Mouse (Mus musculus) urinary bladder, postnatal 36 days (tissue): ENCODE measurements around the gene Mrpl33.
A peak's percentile ranks its signal among the peaks of the same experiment; 100 is the strongest.
"Not testable (repeated sequence)": the region's sequence is repeated elsewhere in the genome, so short reads cannot be mapped to it uniquely, and the experiment has no call there.

ENCODE experiments used
- DNase-seq, 2 experiments: peaks; one replicate each; pipeline ENCODE4 v3.0.0; 2022; ENCODE audit warnings: low spot score in 2 of 2, mixed read lengths in 1 of 2

Mrpl33 gene

GRCm38 (mm10) chr5:31595868-31596267 lies 867 bp upstream of the Mrpl33 start:
- DNase-seq = no peak

DNA sequence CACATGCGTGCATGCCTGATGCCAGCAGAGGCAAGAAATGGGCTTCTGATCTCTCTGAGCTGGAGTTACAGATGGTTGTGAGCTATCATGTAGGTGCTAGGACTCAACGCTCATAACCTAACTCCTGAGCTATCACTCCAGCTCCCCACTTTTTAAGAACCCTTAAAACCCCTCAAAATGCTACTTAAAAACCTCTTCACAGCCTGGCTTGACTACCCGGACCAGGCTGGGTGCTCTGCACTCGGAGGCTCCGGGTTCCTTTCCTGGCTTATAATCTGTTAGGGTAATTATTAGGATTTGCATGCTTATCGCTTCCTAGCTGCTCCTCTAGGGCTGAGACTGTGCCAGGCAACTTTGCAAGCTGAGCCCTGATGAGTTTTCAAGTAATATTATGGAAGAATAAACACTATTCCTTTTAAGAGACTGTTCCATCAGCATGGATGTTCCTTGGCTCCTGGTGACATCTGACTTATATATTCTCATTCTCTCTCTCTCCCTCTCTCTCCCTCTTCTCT lies 752 bp downstream of the Mrpl33 start:
- no peak for DNase-seq

DNA sequence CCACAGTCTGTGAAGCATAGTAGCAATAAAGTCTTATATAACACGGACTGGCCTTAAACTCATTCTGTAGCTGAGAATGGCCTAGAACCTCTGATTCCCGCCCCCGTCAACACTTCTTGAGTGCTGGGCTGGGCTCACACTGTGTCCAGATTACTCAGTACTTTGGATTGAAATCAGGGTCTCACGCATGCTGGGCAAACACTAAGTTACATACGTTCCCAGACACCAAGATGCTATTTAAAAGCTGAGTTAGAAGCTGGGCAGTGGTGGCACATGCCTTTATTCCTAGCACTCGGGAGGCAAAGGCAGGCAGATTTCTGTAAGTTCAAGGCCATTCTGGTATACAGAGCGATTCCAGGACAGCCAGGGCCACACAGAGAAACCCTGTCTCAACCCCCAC lies 1.4 kb downstream of the Mrpl33 start:
- DNase-seq = no peak

DNA sequence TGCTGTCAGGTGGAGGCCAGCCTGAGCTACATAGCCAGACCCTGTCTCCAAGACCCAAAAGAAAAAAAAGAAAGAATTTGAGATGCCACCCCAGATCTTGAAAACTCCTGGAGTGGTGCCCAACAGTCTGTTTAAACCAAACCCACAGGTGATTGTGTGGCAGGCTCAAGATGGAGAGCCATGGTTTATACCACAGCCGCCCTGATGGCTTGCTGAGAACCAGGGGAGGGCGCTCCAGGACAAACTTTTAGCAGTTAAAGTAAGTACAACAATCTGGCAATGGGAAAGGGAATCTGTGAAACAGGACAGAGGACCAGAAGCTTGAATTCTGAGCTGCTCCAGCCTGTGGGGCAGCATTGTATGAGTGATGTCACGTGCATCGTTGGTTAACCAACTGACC lies 1.8 kb downstream of the Mrpl33 start:
- DNase-seq = peak in 1 of 2 experiments; percentile 54

DNA sequence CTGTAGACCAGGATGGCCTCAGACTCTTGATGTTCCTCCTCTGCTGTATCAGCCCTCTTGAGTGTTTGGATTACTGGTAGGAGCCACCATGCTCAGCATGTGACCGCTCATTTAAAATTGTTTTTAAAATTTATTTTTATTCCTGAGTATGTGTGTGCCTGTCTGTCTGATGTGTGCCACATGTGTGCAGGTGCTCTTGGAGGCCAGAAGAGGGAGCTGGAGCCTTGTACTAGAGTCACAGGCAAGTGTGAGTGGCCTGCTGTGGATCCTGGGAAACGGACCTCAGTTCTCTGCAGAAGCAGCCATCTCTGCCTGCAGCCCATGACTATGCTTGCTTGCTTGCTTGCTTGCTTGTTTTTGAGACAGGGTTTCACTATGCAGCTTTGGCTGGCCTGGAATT lies 2.4 kb downstream of the Mrpl33 start:
- DNase-seq = no peak

- no peak for DNase-seq
Measured at GRCm38 (mm10) chr5:31601162-31601722, 4.5 kb downstream of the Mrpl33 start.

GRCm38 (mm10) chr5:31602377-31602776 lies 5.6 kb downstream of the Mrpl33 start:
- peak; percentile 67 to 87 for DNase-seq

- no peak for DNase-seq
Measured at GRCm38 (mm10) chr5:31603766-31604165, 7.0 kb downstream of the Mrpl33 start.

- peak in 1 of 2 experiments; percentile 32 for DNase-seq
Measured at GRCm38 (mm10) chr5:31606151-31606550, 9.4 kb downstream of the Mrpl33 start.

DNA sequence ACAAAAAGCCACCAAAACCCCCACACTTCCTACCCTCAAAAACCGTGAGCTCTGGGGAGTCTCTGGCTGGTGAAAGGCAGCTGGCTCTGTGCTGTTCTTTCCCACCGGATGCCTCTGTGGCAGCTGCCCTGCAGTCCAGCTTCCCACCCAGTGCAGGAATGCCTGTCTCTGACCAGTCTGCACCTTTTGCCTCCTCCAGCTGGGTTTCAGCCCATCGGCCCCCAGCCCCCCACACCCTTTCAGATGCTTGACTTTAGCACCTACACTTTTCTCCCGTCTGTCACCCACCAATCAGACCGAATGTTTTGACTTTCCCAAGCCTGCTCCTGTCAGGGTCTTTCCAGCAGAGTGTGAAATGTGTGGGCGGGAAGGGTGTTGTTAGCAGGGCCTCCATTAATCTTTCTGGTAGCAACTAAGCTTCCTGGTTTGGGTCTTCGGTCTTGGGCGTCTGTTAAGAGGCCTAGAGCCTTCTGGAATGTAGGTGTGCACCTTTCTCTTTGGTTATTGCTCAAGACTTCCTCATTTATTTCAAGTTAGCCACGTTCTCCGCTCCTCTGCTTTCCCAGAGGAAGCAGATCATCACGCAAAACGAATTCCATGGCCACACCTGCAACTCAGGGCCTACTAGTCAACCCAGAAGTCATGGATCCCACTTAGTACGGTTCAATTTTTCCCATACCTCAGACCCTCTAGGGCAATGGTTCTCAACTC lies 13.8 kb downstream of the Mrpl33 start:
- DNase-seq = no peak

DNA sequence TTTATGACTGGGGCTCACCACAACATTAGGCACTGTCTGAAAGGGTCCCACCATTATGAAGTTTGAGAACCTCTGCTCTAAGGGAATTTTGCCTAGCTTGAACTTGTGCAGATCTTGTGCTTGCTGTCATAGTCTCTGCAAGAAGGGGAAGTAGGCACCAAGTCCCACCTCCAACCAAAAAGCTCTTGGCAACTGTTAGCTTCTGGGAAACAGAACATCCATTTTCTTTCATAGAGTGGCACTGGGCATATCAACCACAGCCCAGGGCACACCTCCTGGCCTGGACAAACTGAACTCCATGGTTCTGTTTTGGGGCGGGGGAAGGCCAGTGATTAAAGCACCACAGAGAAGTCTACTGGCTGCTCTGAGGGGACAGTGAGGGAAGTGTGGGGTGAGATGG lies 14.5 kb downstream of the Mrpl33 start:
- DNase-seq = no peak

DNA sequence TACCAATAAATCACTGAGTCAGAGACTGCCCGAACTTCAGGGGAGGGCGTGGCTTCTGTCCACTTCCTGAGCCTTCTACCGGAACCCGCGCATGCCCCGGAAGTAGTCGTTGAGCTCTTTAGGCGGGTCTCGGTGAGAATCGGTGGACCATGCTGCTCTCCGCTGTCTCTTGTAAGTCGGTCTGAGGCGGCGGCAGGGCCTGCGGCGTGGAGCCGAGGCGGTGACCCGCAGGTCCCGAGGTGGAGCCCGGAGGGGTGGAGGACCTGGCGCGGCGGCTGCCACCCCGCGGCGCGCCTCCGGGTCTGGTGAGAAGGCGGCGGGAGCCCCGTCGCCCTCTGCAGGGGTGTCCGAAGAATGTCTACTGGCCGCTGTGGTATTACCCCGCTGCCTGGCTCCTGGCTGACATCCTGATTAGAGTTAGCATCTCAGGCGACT lies 17.1 kb downstream of the Mrpl33 start:
- DNase-seq = peak; percentile 74 to 85

DNA sequence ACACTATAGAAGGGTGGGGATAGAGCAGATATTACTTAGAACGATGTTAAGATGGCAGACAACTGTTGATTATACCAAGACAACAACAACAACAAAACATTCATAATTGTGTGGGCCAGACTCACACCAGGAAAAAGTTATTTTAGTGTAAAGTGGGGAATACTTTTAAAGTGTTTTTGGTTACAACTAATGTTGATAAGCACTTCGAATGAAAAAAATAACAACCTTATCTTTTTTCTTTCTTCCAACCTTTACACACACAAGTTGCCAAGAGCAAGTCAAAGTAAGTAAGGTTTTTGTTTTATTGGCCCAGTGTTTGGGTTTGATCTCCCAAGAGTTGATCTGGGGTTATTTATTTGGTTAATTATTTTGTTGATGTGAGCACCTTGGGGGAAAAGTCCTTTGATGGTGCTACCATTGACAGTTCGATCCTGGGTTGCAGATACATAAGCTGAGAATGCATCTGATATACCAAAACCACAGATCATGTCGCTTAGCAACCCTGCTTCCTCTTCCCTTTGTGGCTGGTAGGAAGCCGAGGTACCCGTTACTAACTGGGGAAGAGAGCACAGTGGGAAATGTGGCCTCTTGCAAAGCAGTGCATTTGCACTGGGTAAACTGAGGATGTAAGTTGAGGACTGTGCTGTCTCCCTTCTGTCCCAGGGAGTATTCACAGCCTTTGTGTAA lies 17.7 kb downstream of the Mrpl33 start:
- DNase-seq = no peak

GRCm38 (mm10) chr5:31620326-31620725 lies 23.6 kb downstream of the Mrpl33 start:
- no peak for DNase-seq

GRCm38 (mm10) chr5:31627117-31627516 lies 30.4 kb downstream of the Mrpl33 start:
- no peak for DNase-seq

GRCm38 (mm10) chr5:31627562-31628526 lies 31.1 kb downstream of the Mrpl33 start:
- DNase-seq = no peak

GRCm38 (mm10) chr5:31628555-31628954 lies 31.8 kb downstream of the Mrpl33 start:
- DNase-seq = no peak

DNA sequence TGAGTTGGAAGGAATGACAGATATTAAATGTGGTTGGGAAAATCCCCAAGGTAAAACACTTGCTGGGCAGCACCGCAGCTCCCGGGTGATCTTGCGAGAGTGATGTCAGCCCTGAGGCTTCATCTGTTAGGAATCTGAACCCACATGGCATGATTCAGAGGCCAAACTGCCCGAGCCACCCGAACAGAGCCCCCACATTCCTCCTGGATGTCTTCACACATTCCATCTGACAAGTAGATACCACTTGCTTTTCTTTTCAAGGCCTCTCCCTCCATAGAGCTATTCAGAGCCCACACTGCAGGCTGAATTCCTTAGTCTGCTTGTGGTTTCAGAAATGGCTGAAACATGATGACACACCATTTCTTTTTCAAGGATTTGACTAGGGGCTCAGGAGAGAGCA lies 33.3 kb downstream of the Mrpl33 start:
- peak in 1 of 2 experiments; percentile 28 for DNase-seq

GRCm38 (mm10) chr5:31631169-31631568 lies 34.4 kb downstream of the Mrpl33 start:
- DNase-seq = not testable (repeated sequence)

- DNase-seq = no peak
Measured at GRCm38 (mm10) chr5:31634161-31634560, 37.4 kb downstream of the Mrpl33 start.

GRCm38 (mm10) chr5:31634679-31635078 lies 37.9 kb downstream of the Mrpl33 start:
- DNase-seq = no peak
